Mouse (Mus musculus): ENCODE results near the gene Barx2.

DNA sequence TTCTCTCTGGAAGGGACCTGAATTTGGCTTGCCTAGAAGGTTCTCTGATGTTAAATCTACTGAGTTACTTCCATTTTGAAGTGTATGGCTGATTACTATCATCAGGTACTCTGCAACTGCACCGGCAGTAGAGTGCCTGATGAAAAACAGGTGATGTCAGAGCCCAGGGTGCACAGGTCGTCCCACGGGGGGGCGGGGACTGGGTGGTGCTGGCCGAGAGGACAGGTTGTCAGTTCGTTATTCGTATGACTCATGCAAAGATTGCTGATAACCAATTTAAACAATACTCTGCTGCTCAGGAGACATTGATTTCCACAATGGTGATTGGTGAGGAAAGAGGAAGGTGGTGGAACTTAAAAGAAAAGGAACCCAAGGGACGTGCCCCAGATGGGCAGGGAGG lies 61.6 kb downstream of the Barx2 start:
- TF ChIP-seq POLR2A (IDR thresholded peaks at IDR 0.05; ENCODE audit: low read depth, low read length) (no peak), CTCF (IDR thresholded peaks at IDR 0.05; ENCODE audit: extremely low read depth, insufficient read depth, insufficient read length, insufficient replicate concordance) (no peak)

Data from spleen, adult 2 months (tissue).